Mouse (Mus musculus) spleen, postnatal 14 days (tissue): ENCODE data around the gene Rem1.

Experiments
- DNase-seq, 2 experiments: peaks; one replicate each; pipeline ENCODE4 v3.0.0; 2021 to 2022; ENCODE audit warnings: low spot score in 2 of 2

Gene Rem1

DNA sequence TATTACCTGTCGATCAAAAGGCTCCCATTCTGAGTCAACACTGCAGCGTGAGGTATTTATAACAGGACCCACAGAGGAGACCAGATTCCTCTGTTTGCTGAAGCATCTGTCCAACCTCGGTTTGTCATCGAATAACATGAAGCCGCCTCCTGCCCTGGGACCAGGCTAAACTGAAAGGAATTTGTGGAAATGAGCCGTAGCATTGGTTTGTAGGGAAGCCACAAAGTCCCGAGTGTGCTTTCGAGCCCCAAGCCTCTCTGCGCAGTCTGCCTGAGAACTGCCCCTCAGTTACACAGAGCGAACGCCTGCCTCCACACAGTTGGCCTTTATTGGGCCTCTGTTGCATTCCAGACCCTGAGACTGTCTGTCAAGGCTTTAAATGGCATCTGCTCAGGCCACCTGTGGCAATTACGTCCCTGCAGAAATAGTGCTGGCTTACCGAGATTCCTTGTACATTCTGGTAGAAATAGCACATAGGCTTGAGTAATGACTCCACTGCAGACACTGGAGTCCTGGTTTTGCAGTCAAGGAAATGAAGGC is 48.6 kb downstream of the Rem1 start:
- no peak for DNase-seq

- DNase-seq, result no peak
These were observed 51.6 kb downstream of the Rem1 start for GRCm38 (mm10) chr2:152678302-152678701.

DNA sequence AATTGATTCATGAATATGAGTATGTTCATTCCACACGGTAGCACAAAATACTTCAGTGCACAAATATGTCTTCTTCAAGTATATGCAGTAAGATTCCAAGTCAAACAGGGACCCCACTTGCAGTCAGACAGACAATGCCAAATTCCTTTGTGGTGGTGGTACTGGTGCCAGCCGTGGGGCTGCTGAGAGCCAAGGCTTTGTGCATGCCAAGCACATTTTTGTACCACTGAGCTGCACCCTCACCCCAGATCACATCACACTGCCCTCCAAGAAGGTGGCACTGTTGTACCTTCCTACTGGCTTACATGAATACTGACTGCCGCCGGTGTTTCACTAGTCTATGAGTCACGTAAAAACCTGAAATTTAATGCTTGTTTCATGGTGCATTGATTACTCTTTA is 52.2 kb downstream of the Rem1 start:
- no peak for DNase-seq

GRCm38 (mm10) chr2:152679701-152680355 is 53.1 kb downstream of the Rem1 start:
- DNase-seq, result no peak

DNA sequence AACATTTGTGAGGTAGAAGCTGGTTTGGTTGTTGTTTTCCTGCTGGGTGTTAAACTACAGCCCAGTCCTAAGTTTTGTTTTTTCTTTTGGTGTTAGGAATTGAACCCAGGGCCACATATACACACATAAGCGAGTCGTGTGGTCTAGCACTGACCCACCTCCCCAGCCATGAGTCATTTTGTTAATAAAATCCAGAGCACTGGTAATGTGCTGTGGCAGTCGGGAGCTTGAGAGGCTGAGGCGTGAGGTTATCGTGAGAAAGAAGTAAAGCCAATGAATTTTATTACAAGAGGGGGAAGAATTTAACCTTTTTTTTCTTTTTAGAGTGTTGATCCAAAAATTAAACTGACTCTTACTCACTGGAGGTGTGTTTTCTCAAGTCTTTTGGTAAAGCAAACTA is 56.3 kb downstream of the Rem1 start:
- DNase-seq, result no peak
